Mouse (Mus musculus) midbrain, postnatal 0 days (tissue): ENCODE results near the gene Ccdc106. TPM values are rescaled to one million over a fixed set of nuclear protein-coding genes. Genes with fewer than 3 reads are reported as not detected.

Experiments used
- ATAC-seq: fragments of 200-750 bp; cut with Nextera tagmentation; 2 replicates; pipeline ENCODE4 v1.8.0; 2017; ENCODE audit warnings: moderate number of reproducible peaks, mild to moderate bottlenecking, moderate TSS enrichment, moderate library complexity; ENCODE audit not compliant: low FRiP score
- DNase-seq: peaks from one replicate; pipeline ENCODE4 v3.0.0-alpha.2; 2015; ENCODE audit warnings: low spot score
- H3K27ac ChIP-seq: fragments of 300-500 bp; sonication (generic); 2 replicates; pipeline ENCODE4 v1.5.1; 2014; ENCODE audit warnings: low read depth, mild to moderate bottlenecking, low read length, mixed read lengths
- H3K27me3 ChIP-seq: fragments of 300-500 bp; sonication (generic); 2 replicates; pipeline ENCODE4 v1.6.1; 2014; ENCODE audit warnings: low read length, control low read depth, mixed read lengths; ENCODE audit not compliant: insufficient read depth
- H3K36me3 ChIP-seq: fragments of 300-500 bp; sonication (generic); 2 replicates; pipeline ENCODE4 v1.6.1; 2014; ENCODE audit warnings: low read length, control low read depth, mixed read lengths; ENCODE audit not compliant: insufficient read depth
- H3K4me1 ChIP-seq: fragments of 300-500 bp; sonication (generic); 2 replicates; pipeline ENCODE4 v1.6.1; 2014; ENCODE audit warnings: mild to moderate bottlenecking, control low read depth, antibody characterized with exemption, low read length, mixed read lengths; ENCODE audit not compliant: insufficient read depth
- H3K4me2 ChIP-seq: fragments of 300-500 bp; sonication (generic); 2 replicates; pipeline ENCODE4 v1.6.1; 2014; ENCODE audit warnings: low read depth, mild to moderate bottlenecking, low read length, mixed read lengths; ENCODE audit not compliant: poor library complexity, severe bottlenecking
- H3K4me3 ChIP-seq: fragments of 300-500 bp; sonication (generic); 2 replicates; pipeline ENCODE4 v1.5.1; 2014; ENCODE audit warnings: low read depth, mild to moderate bottlenecking, low read length, moderate library complexity
- H3K9ac ChIP-seq: fragments of 300-500 bp; sonication (generic); replicated peaks from 2 replicates; pipeline ENCODE4 v1.6.1; 2014; ENCODE audit warnings: mild to moderate bottlenecking, low read length, moderate library complexity, mixed read lengths; ENCODE audit not compliant: poor library complexity, severe bottlenecking
- H3K9me3 ChIP-seq: fragments of 300-500 bp; sonication (generic); 2 replicates; pipeline ENCODE4 v1.6.1; 2016; ENCODE audit warnings: low read length, control low read depth
- CTCF ChIP-seq: IDR thresholded peaks from 2 replicates; pipeline ENCODE4 v1.5.1; 2016; ENCODE audit warnings: antibody characterized with exemption, mild to moderate bottlenecking
- WGBS: fragments of 180-500 bp; shearing (Covaris S2); extraction: QIAGEN DNeasy Blood & Tissue Kit; methylation state at CpG from one replicate; pipeline ENCODE4 v1.1.7; 2014; 5-methylcytosine and 5-hydroxymethylcytosine counted together
- polyA plus RNA-seq: library from polyadenylated mRNA; unstranded; fragments of >200 nt; fragmentation: Nextera tagmentation; extraction: Ambion mirVana; gene quantifications from 2 replicates; pipeline ENCODE4 v1.2.1, GENCODE M21; 2015
- total RNA-seq: library from RNA; depleted of rRNA; stranded (reverse); fragments of >200 nt; gene quantifications from 2 replicates; pipeline ENCODE4 v1.2.3, GENCODE M21; 2014

Ccdc106 gene
- total and polyA plus RNA-seq, 2 experiments from 2014 or later = 68.8 to 75.4 TPM

GRCm38 (mm10) chr7:5037467-5037866 lies 17.1 kb downstream of the Ccdc106 start:
- Histone ChIP-seq H3K9ac (peak overlapping the region; percentile 92; the same call in 1 of the 2 replicates), H3K9me3 (no peaks in the 10 kb centered on the region), H3K36me3 (peaks cover 27% of the 10 kb centered on the region), H3K4me2 (peak overlapping the region; percentile 59), H3K4me1 (peaks cover 6% of the 10 kb centered on the region; the same call in 1 of the 2 replicates), H3K27me3 (no peaks in the 10 kb centered on the region), H3K27ac (peak overlapping the region; percentile 94), H3K4me3 (peak overlapping the region; percentile 59)
- no peak for TF ChIP-seq CTCF
- ATAC-seq (no peak), DNase-seq (no peak)
- WGBS = 78% methylated on average over 8 of the region's 8 CpGs

- under 1% methylated on average over 46 of the region's 48 CpGs for WGBS
- ATAC-seq = peak; percentile 95
- H3K4me2 ChIP-seq = peak within 1 kb of the TSS; percentile 59
- DNase-seq = peak; percentile 93
- H3K9ac ChIP-seq = peak within 1 kb of the TSS; percentile 92
- peaks cover 6% of the 10 kb centered on the region; the same call in 1 of the 2 replicates for H3K4me1 ChIP-seq
- H3K4me3 ChIP-seq = peak within 1 kb of the TSS; percentile 59
- H3K9me3 ChIP-seq = no peaks in the 10 kb centered on the region
- H3K27me3 ChIP-seq = no peaks in the 10 kb centered on the region
- peak; percentile 8; the same call in 1 of the 2 replicates for TF ChIP-seq CTCF
- peak within 1 kb of the TSS; percentile 94 for H3K27ac ChIP-seq
- peaks cover 21% of the 10 kb centered on the region for H3K36me3 ChIP-seq
Observed at GRCm38 (mm10) chr7:5038109-5038732, 17.9 kb downstream of the Ccdc106 start, which contains the start of gene Zfp784. Gene Zfp784, minus strand, starts transcription at chr7:5038446.

- Histone ChIP-seq H3K9ac (peak overlapping the region; percentile 92), H3K36me3 (peaks cover 14% of the 10 kb centered on the region), H3K27ac (peak overlapping the region; percentile 94), H3K27me3 (no peaks in the 10 kb centered on the region), H3K4me1 (peaks cover 6% of the 10 kb centered on the region; the same call in 1 of the 2 replicates), H3K9me3 (no peaks in the 10 kb centered on the region), H3K4me2 (peak overlapping the region; percentile 59), H3K4me3 (peak overlapping the region; percentile 59)
- no peak for TF ChIP-seq CTCF
- no peak for ATAC-seq
- WGBS = 28% methylated on average over 5 of the region's 5 CpGs
- no peak for DNase-seq
Observed at GRCm38 (mm10) chr7:5038940-5039339, 18.6 kb downstream of the Ccdc106 start.

- Histone ChIP-seq H3K27me3 (no peaks in the 10 kb centered on the region), H3K9ac (no peak overlapping the region), H3K9me3 (no peaks in the 10 kb centered on the region), H3K27ac (no peak overlapping the region), H3K36me3 (no peaks in the 10 kb centered on the region), H3K4me2 (no peak overlapping the region), H3K4me1 (no peaks in the 10 kb centered on the region), H3K4me3 (no peak overlapping the region)
- no peak for ATAC-seq
- 87% methylated on average over 2 of the region's 2 CpGs for WGBS
- DNase-seq = no peak
- TF ChIP-seq CTCF = no peak
Observed at GRCm38 (mm10) chr7:5044981-5045380, 24.6 kb downstream of the Ccdc106 start.

- Histone ChIP-seq H3K9ac (no peak overlapping the region), H3K27me3 (no peaks in the 10 kb centered on the region), H3K9me3 (no peaks in the 10 kb centered on the region), H3K4me2 (no peak overlapping the region), H3K36me3 (no peaks in the 10 kb centered on the region), H3K4me3 (no peak overlapping the region), H3K27ac (no peak overlapping the region), H3K4me1 (peaks cover 3% of the 10 kb centered on the region; the same call in 1 of the 2 replicates)
- TF ChIP-seq CTCF = peak; percentile 40
- DNase-seq (no peak), ATAC-seq (no peak)
- 72% methylated on average over 2 of the region's 2 CpGs for WGBS
Observed at GRCm38 (mm10) chr7:5046112-5046511, 25.8 kb downstream of the Ccdc106 start.

GRCm38 (mm10) chr7:5047313-5047712 lies 27.0 kb downstream of the Ccdc106 start:
- peak; percentile 59 for DNase-seq
- Histone ChIP-seq H3K9ac (no peak overlapping the region), H3K9me3 (no peaks in the 10 kb centered on the region), H3K4me1 (peaks cover 3% of the 10 kb centered on the region; the same call in 1 of the 2 replicates), H3K4me3 (no peak overlapping the region), H3K27me3 (no peaks in the 10 kb centered on the region), H3K36me3 (no peaks in the 10 kb centered on the region), H3K27ac (no peak overlapping the region), H3K4me2 (no peak overlapping the region)
- TF ChIP-seq CTCF = peak; percentile 58
- WGBS = 28% methylated on average over 2 of the region's 2 CpGs
- ATAC-seq = no peak
